19 mouse cellular contexts compared by ENCODE assay signal in genomic region chr5:124220551-124220950, GRCm38 (mm10). TPM values are rescaled to one million over a fixed set of nuclear protein-coding genes. Genes with fewer than 3 reads are reported as not detected.
A peak's percentile ranks its signal among the peaks of the same experiment; 100 is the strongest.
DNase-seq lines count a peak whose midpoint lies in the region; ATAC-seq and TF ChIP-seq lines count a peak whose summit lies in the region.
"Had no signal": no experiment of that assay in that cellular context is flagged by ENCODE, and none has a peak within 500 bp of the region (broad histone marks: within the 10 kb centered on the region; RNA-seq: fewer than 3 reads in every experiment).

No protein-coding gene starts in this region.

- no peak for TF ChIP-seq CTCF in gastrocnemius, adult 2 months (IDR thresholded peaks at IDR 0.05)

- intact Hi-C loops in gastrocnemius, adult 2 months (cut with DNase I) = no loop called here

- no peak for ATAC-seq in hindbrain, embryonic 15.5 days (ENCODE audit: low FRiP score, low read depth)
- no peak for ATAC-seq in hindbrain, embryonic 11.5 days (ENCODE audit: low FRiP score)
- ATAC-seq in lung, embryonic 16.5 days (ENCODE audit: low read depth) = no peak
- no peak for ATAC-seq in stomach, embryonic 15.5 days (ENCODE audit: insufficient read depth, low FRiP score, low read depth)
- no peak for ATAC-seq in forebrain, embryonic 13.5 days
- ATAC-seq: forebrain, embryonic 16.5 days; midbrain, embryonic 13.5 days had no signal

- peaks cover 41% of the 10 kb centered on the region for H3K4me1 ChIP-seq in hindbrain, embryonic 15.5 days (replicated peaks)
- no peaks in the 10 kb centered on the region for H3K4me1 ChIP-seq in hindbrain, embryonic 11.5 days (replicated peaks; ENCODE audit: control insufficient read depth, insufficient read depth, low read length)
- H3K4me1 ChIP-seq in lung, embryonic 16.5 days (replicated peaks; ENCODE audit: control insufficient read depth, insufficient read depth, low read length) = peaks cover 44% of the 10 kb centered on the region
- H3K4me1 ChIP-seq in stomach, embryonic 15.5 days = peaks cover 14% of the 10 kb centered on the region; the same call in 1 of the 2 replicates
- peaks cover 27% of the 10 kb centered on the region for H3K4me1 ChIP-seq in forebrain, embryonic 13.5 days

- no peaks in the 10 kb centered on the region for H3K36me3 ChIP-seq in hindbrain, embryonic 15.5 days
- no peaks in the 10 kb centered on the region for H3K36me3 ChIP-seq in hindbrain, embryonic 11.5 days (ENCODE audit: control insufficient read depth, insufficient read depth, low read length)
- H3K36me3 ChIP-seq in lung, embryonic 16.5 days (ENCODE audit: control insufficient read depth, insufficient read depth, low read length) = no peaks in the 10 kb centered on the region
- H3K36me3 ChIP-seq in stomach, embryonic 15.5 days = no peaks in the 10 kb centered on the region
- 0 out of 2 replicates have a peak, but pooled peaks cover under 1% of the 10 kb centered on the region for H3K36me3 ChIP-seq in forebrain, embryonic 13.5 days (ENCODE audit: poor library complexity, severe bottlenecking)
- H3K36me3 ChIP-seq: midbrain, embryonic 13.5 days had no signal

- no peak overlapping the region; the same call in 1 of the 2 replicates for H3K4me3 ChIP-seq in gastrocnemius, adult 2 months
- no peak overlapping the region for H3K4me3 ChIP-seq in hindbrain, embryonic 15.5 days
- H3K4me3 ChIP-seq in hindbrain, embryonic 11.5 days (ENCODE audit: low read depth, low read length) = no peak overlapping the region
- no peak overlapping the region for H3K4me3 ChIP-seq in lung, embryonic 16.5 days (ENCODE audit: low read length)
- no peak overlapping the region for H3K4me3 ChIP-seq in stomach, embryonic 15.5 days (replicated peaks)
- H3K4me3 ChIP-seq in forebrain, embryonic 13.5 days = no peak overlapping the region
- H3K4me3 ChIP-seq: hindbrain, embryonic 10.5 days; midbrain, embryonic 13.5 days had no signal

- no peaks in the 10 kb centered on the region for H3K27me3 ChIP-seq in hindbrain, embryonic 15.5 days
- H3K27me3 ChIP-seq in hindbrain, embryonic 11.5 days (ENCODE audit: control insufficient read depth, insufficient read depth, low read length) = no peaks in the 10 kb centered on the region
- H3K27me3 ChIP-seq in lung, embryonic 16.5 days (ENCODE audit: control insufficient read depth, insufficient read depth, low read depth, low read length) = no peaks in the 10 kb centered on the region
- no peaks in the 10 kb centered on the region for H3K27me3 ChIP-seq in stomach, embryonic 15.5 days (replicated peaks)
- H3K27me3 ChIP-seq in forebrain, embryonic 13.5 days = no peaks in the 10 kb centered on the region
- H3K27me3 ChIP-seq: CH12.LX; midbrain, embryonic 13.5 days had no signal

- 94% methylated on average over 5 of the region's 5 CpGs for WGBS in hindbrain, embryonic 15.5 days
- 95% methylated on average over 5 of the region's 5 CpGs for WGBS in hindbrain, embryonic 11.5 days
- 88% methylated on average over 5 of the region's 5 CpGs for WGBS in lung, embryonic 16.5 days
- 87% methylated on average over 5 of the region's 5 CpGs for WGBS in stomach, embryonic 15.5 days
- 90% methylated on average over 5 of the region's 5 CpGs for WGBS in forebrain, embryonic 13.5 days

- H3K9ac ChIP-seq in hindbrain, embryonic 15.5 days = no peak overlapping the region
- H3K9ac ChIP-seq in hindbrain, embryonic 11.5 days (ENCODE audit: low read depth, low read length) = no peak overlapping the region
- no peak overlapping the region for H3K9ac ChIP-seq in lung, embryonic 16.5 days (ENCODE audit: low read length)
- no peak overlapping the region for H3K9ac ChIP-seq in stomach, embryonic 15.5 days
- H3K9ac ChIP-seq in forebrain, embryonic 13.5 days = no peak overlapping the region
- H3K9ac ChIP-seq: liver, embryonic 14.5 days; midbrain, embryonic 13.5 days had no signal

- peak overlapping the region; percentile 85 for H3K27ac ChIP-seq in gastrocnemius, adult 2 months
- peak overlapping the region; percentile 29; the same call in 1 of the 2 replicates for H3K27ac ChIP-seq in hindbrain, embryonic 15.5 days (replicated peaks)
- no peak overlapping the region for H3K27ac ChIP-seq in hindbrain, embryonic 11.5 days (ENCODE audit: low read depth, low read length)
- peak overlapping the region; percentile 51; the same call in 1 of the 2 replicates for H3K27ac ChIP-seq in lung, embryonic 16.5 days (ENCODE audit: low read length)
- 0 out of 2 replicates have a peak overlapping the region, but pooled peaks have one; percentile 23 for H3K27ac ChIP-seq in stomach, embryonic 15.5 days
- no peak overlapping the region for H3K27ac ChIP-seq in forebrain, embryonic 13.5 days
- H3K27ac ChIP-seq: hindbrain, embryonic 10.5 days; liver, embryonic 14.5 days; midbrain, embryonic 13.5 days had no signal

- no peak overlapping the region for H3K4me2 ChIP-seq in hindbrain, embryonic 15.5 days
- no peak overlapping the region for H3K4me2 ChIP-seq in hindbrain, embryonic 11.5 days (replicated peaks; ENCODE audit: low read depth, low read length)
- H3K4me2 ChIP-seq in lung, embryonic 16.5 days (ENCODE audit: low read depth, low read length) = no peak overlapping the region
- no peak overlapping the region for H3K4me2 ChIP-seq in stomach, embryonic 15.5 days
- no peak overlapping the region for H3K4me2 ChIP-seq in forebrain, embryonic 13.5 days
- H3K4me2 ChIP-seq: midbrain, embryonic 13.5 days had no signal

- H3K9me3 ChIP-seq in hindbrain, embryonic 15.5 days = no peaks in the 10 kb centered on the region
- no peaks in the 10 kb centered on the region for H3K9me3 ChIP-seq in hindbrain, embryonic 11.5 days (ENCODE audit: control insufficient read depth, low read length)
- no peaks in the 10 kb centered on the region for H3K9me3 ChIP-seq in lung, embryonic 16.5 days (ENCODE audit: control insufficient read depth, low read length)
- H3K9me3 ChIP-seq in stomach, embryonic 15.5 days = no peaks in the 10 kb centered on the region
- H3K9me3 ChIP-seq in forebrain, embryonic 13.5 days (replicated peaks) = no peaks in the 10 kb centered on the region
- H3K9me3 ChIP-seq: hindbrain, embryonic 10.5 days; midbrain, embryonic 13.5 days had no signal

- no peak for DNase-seq in gastrocnemius, adult 2 months
- no peak for DNase-seq in gastrocnemius, adult 18-20 months (ENCODE audit: low spot score)
- no peak for DNase-seq in hindbrain, embryonic 11.5 days (ENCODE audit: low spot score)
- DNase-seq in lung, postnatal 10 days = no peak
- DNase-seq: adrenal gland, postnatal 10 days; cerebellum, adult 8-10 months; kidney, postnatal 10 days; layer of hippocampus, adult 9-11 months; right cerebral cortex, postnatal 25 days; thymus, postnatal 25 days had no signal

RNA-seq across cellular contexts. Expression of gene Pitpnm2, which starts 29.0 kb away (rescaled TPM):
- total RNA-seq in gastrocnemius, adult 2 months (2021) = 10 to 100 TPM; 18.1 to 28.4 TPM
- 10 to 100 TPM; 19.6 to 20.9 TPM for total RNA-seq in gastrocnemius, adult 18-20 months (2021)
- polyA plus RNA-seq in hindbrain, embryonic 15.5 days (2015; fragmentation: Nextera tagmentation; extraction: Ambion mirVana) = 10.8 and 11.5 TPM in 2 replicates
- polyA plus RNA-seq in hindbrain, embryonic 11.5 days (2014; fragmentation: Nextera tagmentation; extraction: Ambion mirVana) = 5.1 and 6.0 TPM in 2 replicates
- polyA plus RNA-seq in lung, embryonic 16.5 days (2015; fragmentation: Nextera tagmentation; extraction: Ambion mirVana) = 6.6 and 9.2 TPM in 2 replicates
- polyA plus RNA-seq in stomach, embryonic 15.5 days (2015; fragmentation: Nextera tagmentation; extraction: Ambion mirVana) = 5.1 and 5.2 TPM in 2 replicates
- polyA plus RNA-seq in forebrain, embryonic 13.5 days (2015; fragmentation: Nextera tagmentation; extraction: Ambion mirVana) = 5.4 and 6.5 TPM in 2 replicates

Comparison
In these comparisons a context has a peak if more than half of its experiments do, and no peak if none do; other contexts are left out.
1. H3K27ac ChIP-seq: peak in gastrocnemius, adult 2 months (single experiment), hindbrain, embryonic 15.5 days (single experiment), lung, embryonic 16.5 days (single experiment) and stomach, embryonic 15.5 days (single experiment); none in hindbrain, embryonic 11.5 days (single experiment) and forebrain, embryonic 13.5 days (single experiment).